14 mouse cellular contexts compared by ENCODE assay signal in genomic region chr11:3930019-3930418, GRCm38 (mm10). TPM values are rescaled to one million over a fixed set of nuclear protein-coding genes. Genes with fewer than 3 reads are reported as not detected.
DNase-seq lines count a peak whose midpoint lies in the region; ATAC-seq and TF ChIP-seq lines count a peak whose summit lies in the region.
"Had no signal": no experiment of that assay in that cellular context is flagged by ENCODE, and none has a peak within 500 bp of the region (broad histone marks: within the 10 kb centered on the region; RNA-seq: fewer than 3 reads in every experiment).

No protein-coding gene starts in this region.

- no peak for ATAC-seq in heart, embryonic 13.5 days (ENCODE audit: extremely low read depth, insufficient number of reproducible peaks, low FRiP score, low TSS enrichment)
- ATAC-seq in liver, postnatal 0 days, result peak; percentile 33; the same call in 1 of the 2 replicates
- ATAC-seq: midbrain, embryonic 16.5 days had no signal

- peak overlapping the region; percentile 89 for H3K4me2 ChIP-seq in heart, embryonic 13.5 days
- H3K4me2 ChIP-seq in liver, postnatal 0 days (ENCODE audit: low read depth, low read length), result peak overlapping the region; percentile 76

- H3K36me3 ChIP-seq in heart, embryonic 13.5 days, result peaks cover 30% of the 10 kb centered on the region
- peaks cover 18% of the 10 kb centered on the region for H3K36me3 ChIP-seq in liver, postnatal 0 days (replicated peaks; ENCODE audit: insufficient read depth, low read length)
- H3K36me3 ChIP-seq in small intestine, adult 2 months (ENCODE audit: control insufficient read depth, insufficient read depth, low read length), result peaks cover 22% of the 10 kb centered on the region
- H3K36me3 ChIP-seq: stomach, embryonic 15.5 days had no signal

- peaks cover 24% of the 10 kb centered on the region for H3K4me1 ChIP-seq in heart, embryonic 13.5 days
- peaks cover 13% of the 10 kb centered on the region; the same call in 1 of the 2 replicates for H3K4me1 ChIP-seq in liver, postnatal 0 days (ENCODE audit: insufficient read depth)
- H3K4me1 ChIP-seq in small intestine, adult 2 months (ENCODE audit: control insufficient read depth, insufficient read depth, insufficient read length, low read length), result no peaks in the 10 kb centered on the region; the same call in 1 of the 2 replicates
- H3K4me1 ChIP-seq: stomach, embryonic 15.5 days had no signal

- H3K27me3 ChIP-seq in heart, embryonic 13.5 days (replicated peaks), result no peaks in the 10 kb centered on the region
- H3K27me3 ChIP-seq in liver, postnatal 0 days (ENCODE audit: insufficient read depth, low read length), result no peaks in the 10 kb centered on the region
- H3K27me3 ChIP-seq in small intestine, adult 2 months (ENCODE audit: control insufficient read depth, insufficient read depth, low read length), result no peaks in the 10 kb centered on the region
- H3K27me3 ChIP-seq: heart, embryonic 12.5 days; hindbrain, embryonic 15.5 days; neural tube, embryonic 15.5 days; stomach, embryonic 15.5 days had no signal

- no peak for TF ChIP-seq POLR2A in small intestine, adult 2 months (IDR thresholded peaks at IDR 0.05; ENCODE audit: low read depth, low read length)

- H3K4me3 ChIP-seq in heart, embryonic 13.5 days, result peak overlapping the region; percentile 66; the same call in 1 of the 2 replicates
- peak overlapping the region; percentile 58 for H3K4me3 ChIP-seq in liver, postnatal 0 days (ENCODE audit: low read depth, low read length)
- peak overlapping the region; percentile 68; the same call in 1 of the 2 replicates for H3K4me3 ChIP-seq in small intestine, adult 2 months (ENCODE audit: low read depth, low read length)
- H3K4me3 ChIP-seq: heart, embryonic 12.5 days; hindbrain, embryonic 15.5 days; neural tube, embryonic 15.5 days had no signal

- no peaks in the 10 kb centered on the region for H3K9me3 ChIP-seq in heart, embryonic 13.5 days
- H3K9me3 ChIP-seq in liver, postnatal 0 days (ENCODE audit: low read length), result no peaks in the 10 kb centered on the region
- H3K9me3 ChIP-seq: heart, embryonic 12.5 days; hindbrain, embryonic 15.5 days; neural tube, embryonic 15.5 days; stomach, embryonic 15.5 days had no signal

- 72% methylated on average over 4 of the region's 4 CpGs for WGBS in heart, embryonic 13.5 days
- WGBS in liver, postnatal 0 days (ENCODE audit: insufficient replicate concordance), result 31% methylated on average over 4 of the region's 4 CpGs
- WGBS in small intestine, adult 2 months, result 56% methylated on average over 4 of the region's 4 CpGs

- TF ChIP-seq CTCF in liver, postnatal 0 days (IDR thresholded peaks at IDR 0.05; ENCODE audit: low read depth), result no peak
- no peak for TF ChIP-seq CTCF in small intestine, adult 2 months (IDR thresholded peaks at IDR 0.05; ENCODE audit: extremely low read depth, insufficient read length, insufficient replicate concordance, low read depth, low read length)

- no peak for TF ChIP-seq EP300 in liver, postnatal 0 days (IDR thresholded peaks at IDR 0.05; ENCODE audit: low read depth)

- no peak overlapping the region for H3K27ac ChIP-seq in heart, embryonic 13.5 days (replicated peaks)
- 0 out of 2 replicates have a peak overlapping the region, but pooled peaks have one; percentile 70 for H3K27ac ChIP-seq in liver, postnatal 0 days (ENCODE audit: low read depth)
- no peak overlapping the region for H3K27ac ChIP-seq in small intestine, adult 2 months (ENCODE audit: insufficient read depth, low read depth, low read length)
- H3K27ac ChIP-seq: hindbrain, embryonic 15.5 days; liver, embryonic 14.5 days; neural tube, embryonic 15.5 days; stomach, embryonic 15.5 days had no signal

- DNase-seq in heart, adult 9 months (ENCODE audit: low spot score in 2 of 2), result no peak
- DNase-seq in spleen, postnatal 4 days (ENCODE audit: low spot score in 2 of 2), result peak; percentile 15 to 61
- no peak for DNase-seq in spleen, postnatal 36 days (ENCODE audit: low spot score in 2 of 2)
- peak; percentile 58 for DNase-seq in liver, postnatal 0 days
- DNase-seq in cerebellum, adult 9-11 months, result no peak
- DNase-seq in urinary bladder, postnatal 10 days (ENCODE audit: low spot score), result no peak

- no peak overlapping the region for H3K9ac ChIP-seq in heart, embryonic 13.5 days
- no peak overlapping the region for H3K9ac ChIP-seq in liver, postnatal 0 days (replicated peaks)
- H3K9ac ChIP-seq: heart, embryonic 12.5 days; hindbrain, embryonic 15.5 days; liver, embryonic 14.5 days; neural tube, embryonic 15.5 days; stomach, embryonic 15.5 days had no signal

RNA-seq across cellular contexts. Expression of gene Tcn2, which starts 1.9 kb away (rescaled TPM):
- 67.8 and 69.2 TPM in 2 replicates for polyA plus RNA-seq in heart, embryonic 13.5 days (2015; fragmentation: Nextera tagmentation; extraction: Ambion mirVana)
- polyA plus RNA-seq in liver, postnatal 0 days (2015; fragmentation: Nextera tagmentation; extraction: Ambion mirVana), result 55.5 and 61.3 TPM in 2 replicates
- 187 and 452 TPM in 2 replicates for polyA plus RNA-seq in small intestine, adult 2 months (2012; rRNA removed)

RNA-seq across cellular contexts. Expression of gene Slc35e4, which starts 15.6 kb away (rescaled TPM):
- 4.7 and 4.9 TPM in 2 replicates for polyA plus RNA-seq in heart, embryonic 13.5 days (2015; fragmentation: Nextera tagmentation; extraction: Ambion mirVana)
- 0.43 and 0.46 TPM in 2 replicates for polyA plus RNA-seq in liver, postnatal 0 days (2015; fragmentation: Nextera tagmentation; extraction: Ambion mirVana)
- 4.7 and 6.5 TPM in 2 replicates for polyA plus RNA-seq in small intestine, adult 2 months (2012; rRNA removed)

RNA-seq across cellular contexts. Expression of gene Pes1, which starts 33.8 kb away (rescaled TPM):
- 46.6 and 52.2 TPM in 2 replicates for polyA plus RNA-seq in heart, embryonic 13.5 days (2015; fragmentation: Nextera tagmentation; extraction: Ambion mirVana)
- 24.3 and 26.5 TPM in 2 replicates for polyA plus RNA-seq in liver, postnatal 0 days (2015; fragmentation: Nextera tagmentation; extraction: Ambion mirVana)
- 11.2 and 17.8 TPM in 2 replicates for polyA plus RNA-seq in small intestine, adult 2 months (2012; rRNA removed)

RNA-seq across cellular contexts. Expression of gene Dusp18, which starts 35.0 kb away (rescaled TPM):
- polyA plus RNA-seq in heart, embryonic 13.5 days (2015; fragmentation: Nextera tagmentation; extraction: Ambion mirVana), result 9.7 and 10.7 TPM in 2 replicates
- 0.19 and 0.27 TPM in 2 replicates for polyA plus RNA-seq in liver, postnatal 0 days (2015; fragmentation: Nextera tagmentation; extraction: Ambion mirVana)
- 1.4 and 2.4 TPM in 2 replicates for polyA plus RNA-seq in small intestine, adult 2 months (2012; rRNA removed)

RNA-seq across cellular contexts. Expression of gene 4921536K21Rik, which starts 35.1 kb away (rescaled TPM):
- 0.08 and 0.11 TPM in 2 replicates for polyA plus RNA-seq in heart, embryonic 13.5 days (2015; fragmentation: Nextera tagmentation; extraction: Ambion mirVana)
- not detected in 2 replicates for polyA plus RNA-seq in liver, postnatal 0 days (2015; fragmentation: Nextera tagmentation; extraction: Ambion mirVana)
- polyA plus RNA-seq in small intestine, adult 2 months (2012; rRNA removed), result 0.06 TPM in 2 replicates

Comparison
In these comparisons a context has a peak if more than half of its experiments do, and no peak if none do; other contexts are left out.
1. DNase-seq: peak in spleen, postnatal 4 days (2 of 2) and liver, postnatal 0 days (single experiment); none in heart, adult 9 months (0 of 2), spleen, postnatal 36 days (0 of 2), cerebellum, adult 9-11 months (single experiment) and urinary bladder, postnatal 10 days (single experiment).
2. Peak in every context shown above with its lines, with median percentiles within 50 percentile points of each other: H3K4me3 ChIP-seq.